Mouse (Mus musculus) frontal cortex, postnatal 10 days (tissue): Measurements from ENCODE around the gene Cblb.

Experiments
- DNase-seq, 2 experiments: peaks; one replicate each; pipeline ENCODE4 v3.0.0; 2022; ENCODE audit warnings: low spot score in 2 of 2, mixed read lengths in 1 of 2

Cblb gene

GRCm38 (mm10) chr16:52194040-52194439 is 163.0 kb downstream of the Cblb start:
- no peak for DNase-seq

DNA sequence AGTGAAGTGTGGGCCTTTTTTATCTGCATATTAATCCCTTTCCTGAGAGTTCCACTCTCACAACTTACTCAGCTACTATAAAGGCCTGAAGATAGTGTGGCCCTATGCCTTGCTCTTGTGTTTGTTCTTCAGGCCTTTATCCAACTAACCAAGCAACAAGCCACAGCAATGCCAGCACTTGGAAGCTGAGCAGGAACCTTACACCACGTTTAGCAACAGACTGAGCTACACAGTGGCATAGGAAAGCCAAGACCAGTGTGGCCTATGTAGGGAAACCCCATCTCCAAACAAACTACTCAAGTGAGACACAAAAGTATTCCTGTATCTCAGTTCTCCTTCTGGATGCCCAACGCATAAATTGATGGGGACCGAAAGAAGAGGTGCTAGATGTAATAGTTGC is 163.8 kb downstream of the Cblb start:
- no peak for DNase-seq

DNA sequence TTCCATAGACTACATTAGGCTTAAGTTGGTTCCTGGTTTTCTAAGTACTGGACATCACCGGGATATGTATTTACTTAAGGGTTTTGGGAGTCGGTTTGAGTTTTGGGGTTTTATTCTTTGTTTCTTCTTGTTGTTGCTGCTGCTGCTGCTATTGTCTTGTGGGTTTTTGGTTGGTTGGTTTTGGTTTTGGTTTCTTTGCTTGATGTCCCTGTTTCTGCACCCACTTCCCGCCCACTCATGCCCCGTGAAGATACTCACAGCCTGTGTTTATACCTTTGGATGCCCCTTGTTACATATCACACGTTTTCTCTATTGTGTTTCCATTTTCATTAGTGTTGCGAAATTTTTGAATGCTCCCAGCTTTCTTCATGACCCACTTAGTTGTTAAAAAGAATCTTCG is 169.1 kb downstream of the Cblb start:
- DNase-seq = no peak

GRCm38 (mm10) chr16:52210844-52211606 is 180.0 kb downstream of the Cblb start:
- no peak for DNase-seq

DNA sequence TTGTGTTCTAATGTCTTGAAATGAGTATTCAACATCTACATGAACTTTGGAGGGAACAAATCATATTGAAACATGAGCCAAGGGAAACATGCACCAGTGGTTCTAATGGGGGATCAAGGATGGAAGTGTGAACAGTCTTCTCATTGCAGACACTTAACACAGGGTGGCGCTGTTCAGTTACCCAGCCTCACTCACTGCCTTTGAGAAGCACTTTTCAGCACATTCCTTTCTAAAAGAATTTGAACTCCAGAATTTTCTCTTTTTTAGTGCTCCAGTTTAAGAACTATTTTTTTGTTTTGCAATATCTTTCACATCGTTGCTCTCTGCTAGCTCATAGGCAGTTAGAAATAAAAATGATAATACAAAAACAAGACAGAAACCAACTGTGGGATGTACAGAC is 188.0 kb downstream of the Cblb start:
- DNase-seq = no peak

DNA sequence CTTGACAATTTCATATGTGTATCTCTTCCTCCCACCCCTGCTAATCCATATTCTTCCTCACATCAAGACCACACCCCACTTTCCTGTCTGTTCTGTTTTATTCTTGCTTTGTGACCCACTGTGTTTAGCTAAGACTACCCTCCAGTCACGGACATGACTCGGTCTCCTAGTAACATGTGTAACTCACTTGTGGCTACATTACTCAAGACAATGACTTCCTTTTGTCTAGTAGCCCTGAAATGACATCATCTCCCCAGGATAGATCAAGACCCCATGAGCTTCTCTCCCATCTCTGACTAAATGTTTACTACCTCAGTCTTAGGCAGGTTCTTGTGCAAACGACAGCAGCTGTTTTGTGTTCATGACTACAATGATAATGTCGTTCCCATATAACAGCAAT is 191.9 kb downstream of the Cblb start:
- no peak for DNase-seq

- no peak for DNase-seq
Measured at GRCm38 (mm10) chr16:52229446-52229845, 198.4 kb downstream of the Cblb start.

DNA sequence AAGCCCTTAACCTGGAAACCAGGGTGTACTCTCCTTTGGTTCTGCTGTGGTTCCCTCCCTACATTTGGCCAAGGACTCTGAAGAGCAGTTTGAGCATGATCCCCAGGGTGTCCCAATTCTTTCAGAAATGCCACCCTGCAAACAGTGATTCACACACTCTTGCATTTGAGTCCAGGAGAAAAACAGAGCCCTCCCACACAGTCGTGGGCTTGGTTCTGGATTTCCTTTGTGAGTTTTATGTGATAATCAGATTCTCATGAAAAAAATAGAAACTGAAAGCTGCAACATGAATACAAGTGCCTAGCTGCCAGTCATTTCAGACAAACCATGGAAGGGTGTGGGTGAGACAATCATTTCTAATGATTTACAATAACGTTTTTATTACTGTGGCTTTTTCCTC is 198.9 kb downstream of the Cblb start:
- DNase-seq = no peak

DNA sequence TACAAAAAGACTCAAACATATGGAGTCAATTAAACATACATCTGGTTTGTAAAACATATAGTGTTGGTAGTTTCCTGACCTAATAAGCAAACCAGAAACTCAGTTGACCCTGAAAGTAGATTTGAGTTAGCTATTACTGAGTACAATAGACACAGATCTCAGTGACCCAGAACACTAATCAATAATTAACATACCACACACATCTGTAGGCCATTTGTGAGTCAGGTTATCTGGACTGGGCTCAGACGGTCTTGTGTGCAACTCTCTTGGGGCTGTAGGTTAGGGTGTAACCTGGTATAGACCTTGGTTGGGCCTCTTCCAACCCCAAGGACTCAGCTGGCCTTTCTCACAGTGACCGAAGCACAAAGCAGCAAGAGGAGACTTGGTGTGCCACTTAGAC is 211.1 kb downstream of the Cblb start:
- no peak for DNase-seq

GRCm38 (mm10) chr16:52243421-52243973 is 212.5 kb downstream of the Cblb start:
- no peak for DNase-seq

DNA sequence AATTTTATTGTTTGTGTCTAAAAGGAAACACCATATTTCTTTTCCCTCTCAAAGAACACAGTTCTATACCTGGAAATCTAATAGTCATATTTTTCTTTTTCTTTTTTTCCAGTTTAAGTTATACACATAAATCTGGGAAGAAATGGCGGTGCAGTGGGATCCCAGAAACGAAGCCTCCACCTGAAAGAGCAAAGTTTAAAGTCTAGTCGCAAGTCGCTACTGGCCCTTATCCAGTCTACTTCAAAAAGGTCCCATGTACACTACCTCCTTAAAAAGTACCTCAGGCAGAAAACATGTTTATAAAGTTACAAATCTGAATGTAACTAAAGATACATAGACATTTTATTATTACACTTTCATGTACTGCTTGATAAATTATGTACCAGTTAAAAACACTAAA is 219.2 kb downstream of the Cblb start:
- DNase-seq = no peak

DNA sequence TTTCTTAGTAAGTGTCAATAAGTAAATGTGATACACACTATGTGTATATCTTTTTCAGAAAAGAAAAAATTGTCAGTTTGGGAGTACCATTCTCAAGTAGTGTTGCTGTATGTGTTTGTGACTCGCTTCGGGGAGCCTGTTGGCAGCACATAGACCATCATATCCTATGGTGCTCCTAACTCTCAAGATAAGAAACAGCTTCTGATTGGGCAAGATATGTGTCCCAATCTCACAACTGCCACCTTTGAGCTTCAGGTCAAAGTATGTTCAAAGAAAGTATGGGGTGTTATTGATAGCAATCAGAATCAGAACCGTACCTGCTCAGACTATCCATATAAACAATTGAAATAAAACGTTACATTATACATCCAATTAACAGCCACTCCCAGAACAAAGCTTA is 219.9 kb downstream of the Cblb start:
- no peak for DNase-seq
